Mouse (Mus musculus) liver, adult 2 months (tissue): ENCODE measurements around the gene Cdkl2.

Experiments used
- CTCF ChIP-seq: fragments of 200-500 bp; IDR thresholded peaks from 2 replicates; pipeline ENCODE4 v1.5.1; 2011; ENCODE audit warnings: low read depth, low read length, control low read depth
- POLR2A ChIP-seq: fragments of 200-500 bp; IDR thresholded peaks from 2 replicates; pipeline ENCODE4 v1.6.1; 2011; ENCODE audit warnings: low read length, control low read depth; ENCODE audit not compliant: insufficient read depth; ENCODE audit errors: extremely low read depth

DNA sequence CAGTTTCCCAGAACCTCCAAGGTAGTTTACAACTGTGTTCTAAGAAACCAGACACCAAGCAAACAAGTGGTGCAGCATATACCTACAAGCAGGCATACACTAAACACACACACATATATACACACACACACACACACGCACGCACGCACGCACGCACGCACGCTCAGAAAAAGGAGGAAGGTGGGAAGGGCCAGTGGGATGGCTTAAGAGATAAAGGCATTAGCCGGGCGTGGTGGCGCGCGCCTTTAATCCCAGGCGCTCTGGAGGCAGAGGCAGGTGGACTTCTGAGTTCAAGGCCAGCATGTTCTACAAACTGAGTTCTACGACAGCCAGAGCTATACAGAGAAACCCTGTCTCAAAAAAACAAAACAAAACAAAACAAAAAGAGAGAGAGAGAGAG, 30.4 kb upstream of the Cdkl2 start:
- TF ChIP-seq CTCF: no peak
- TF ChIP-seq POLR2A: no peak
